Mouse (Mus musculus) T-helper 2 cell (primary cell): ENCODE results near the gene Ptprd.
"Not testable (repeated sequence)": the region's sequence is repeated elsewhere in the genome, so short reads cannot be mapped to it uniquely, and the experiment has no call there.

Experiments
- in situ Hi-C: fragments of 300-600 bp; cut with MboI, MseI; formaldehyde crosslinking; loops from one replicate; pipeline ENCODE4 v1.15.1; 2025; ENCODE audit warnings: high pct_unique_total_duplicates

Ptprd gene

GRCm38 (mm10) chr4:76449466-76450350, 1762.1 kb downstream of the Ptprd start:
- in situ Hi-C loops, result no loop called here

DNA sequence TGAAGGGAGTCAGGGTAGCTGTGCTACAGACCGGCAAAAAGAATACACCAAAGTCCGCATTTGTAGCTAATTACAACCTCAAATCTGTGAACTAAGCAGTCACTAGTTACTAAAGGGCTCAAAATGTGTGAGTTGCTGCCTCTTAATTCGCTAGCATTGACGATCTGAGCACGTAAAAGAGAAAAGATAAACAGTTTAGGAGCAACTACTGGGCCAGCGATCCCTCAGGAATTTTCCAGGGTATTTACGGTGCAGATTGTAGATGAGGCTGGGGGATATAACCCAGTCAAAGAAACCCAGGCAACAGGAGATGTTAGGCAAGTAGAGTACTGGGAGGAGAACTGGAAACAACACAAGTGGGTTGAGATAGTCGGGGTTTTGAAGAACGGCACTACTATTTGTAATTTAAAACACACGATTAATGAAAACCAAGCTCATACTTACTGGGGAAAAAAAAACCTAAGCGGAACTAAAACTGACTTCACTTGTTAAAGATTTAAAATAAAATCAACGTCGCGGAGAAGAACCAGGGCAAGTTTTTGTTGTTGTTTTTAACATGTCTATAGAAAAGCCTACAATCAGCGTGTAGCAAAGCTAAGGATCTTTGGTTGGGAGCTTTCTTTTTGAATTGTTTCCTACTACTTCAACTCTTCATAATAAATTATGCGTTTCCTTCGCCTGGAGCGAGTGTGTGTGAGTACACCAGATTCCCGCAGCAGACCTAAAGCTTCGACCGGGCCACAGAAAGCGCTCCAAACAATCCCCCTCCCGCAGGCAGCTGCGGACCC, 1762.9 kb downstream of the Ptprd start:
- in situ Hi-C loops, result no loop called here

GRCm38 (mm10) chr4:76447396-76447795, 1764.4 kb downstream of the Ptprd start:
- in situ Hi-C loops, result no loop called here

DNA sequence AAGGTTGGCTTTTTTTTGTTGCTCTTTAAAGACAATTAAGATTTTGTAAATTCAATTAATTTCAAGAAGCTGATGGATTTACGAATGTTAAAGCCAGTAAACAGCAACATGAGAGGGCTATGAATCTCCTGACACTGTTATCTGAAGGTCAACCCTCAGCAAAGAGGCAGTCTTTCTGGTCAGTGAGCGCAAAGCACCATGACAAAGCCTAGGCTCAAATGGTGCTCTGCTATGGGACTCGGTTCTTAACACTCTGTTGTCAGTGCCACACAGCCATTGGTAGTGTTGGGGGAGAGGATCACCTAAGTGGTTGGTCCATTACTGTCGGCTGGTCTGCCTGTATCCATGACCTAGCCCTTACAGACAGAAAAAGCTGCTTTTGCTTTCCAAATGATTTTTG, 1767.0 kb downstream of the Ptprd start:
- in situ Hi-C loops, result no loop called here

- in situ Hi-C loops, result no loop called here
These were observed 1768.2 kb downstream of the Ptprd start for GRCm38 (mm10) chr4:76443553-76443952.

DNA sequence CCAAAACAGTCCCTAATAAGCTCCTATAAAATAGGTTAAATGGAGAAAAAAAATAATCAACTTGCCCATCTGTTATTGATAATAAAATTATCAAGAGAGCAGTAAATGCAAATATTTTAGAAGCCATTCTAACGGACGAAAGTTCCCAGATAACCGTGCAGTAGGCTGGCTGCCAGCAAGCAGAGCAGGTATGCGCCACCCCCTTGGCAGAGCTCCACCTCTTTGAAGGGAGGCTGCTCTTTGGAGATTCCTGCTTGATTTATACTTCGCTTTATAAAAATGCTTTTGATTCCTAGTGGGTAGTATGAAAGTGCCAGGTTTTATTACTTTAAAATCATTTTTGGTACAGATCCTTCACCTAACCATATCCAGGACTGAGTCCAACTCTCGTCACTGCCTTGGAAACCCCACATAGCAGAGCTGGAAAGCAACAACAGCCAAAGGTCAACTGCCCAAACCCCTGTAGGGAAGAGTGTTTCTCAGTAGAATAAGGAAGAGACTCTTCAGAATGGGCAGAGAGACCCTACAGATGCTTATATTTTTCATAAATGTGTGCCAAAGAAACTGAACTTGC, 1770.9 kb downstream of the Ptprd start:
- in situ Hi-C loops, result no loop called here

GRCm38 (mm10) chr4:76438496-76439079, 1773.2 kb downstream of the Ptprd start:
- in situ Hi-C loops, result no loop called here

GRCm38 (mm10) chr4:76438068-76438467, 1773.7 kb downstream of the Ptprd start:
- in situ Hi-C loops, result no loop called here

- in situ Hi-C loops, result no loop called here
These were observed 1775.8 kb downstream of the Ptprd start for GRCm38 (mm10) chr4:76435920-76436319.

- in situ Hi-C loops, result no loop called here
These were observed 1782.0 kb downstream of the Ptprd start for GRCm38 (mm10) chr4:76429769-76430168.

GRCm38 (mm10) chr4:76427036-76427435, 1784.7 kb downstream of the Ptprd start:
- in situ Hi-C loops, result not testable (repeated sequence)

DNA sequence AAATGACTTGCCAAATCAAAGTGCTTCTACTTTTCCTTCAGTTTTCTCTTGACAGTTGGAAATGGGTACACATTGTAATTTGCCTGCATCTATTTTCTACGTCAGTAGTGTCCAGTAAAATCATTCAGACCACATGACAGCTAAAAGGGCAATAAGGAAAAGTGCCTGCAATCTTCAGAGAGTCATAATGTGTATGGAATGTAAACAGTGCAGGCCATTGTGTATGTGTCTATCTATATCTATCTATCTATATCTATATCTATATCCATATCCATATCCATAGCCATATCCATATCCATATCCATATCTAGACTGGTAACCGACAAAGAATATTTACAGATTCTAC, 1786.6 kb downstream of the Ptprd start:
- in situ Hi-C loops, result no loop called here

GRCm38 (mm10) chr4:76424324-76425229, 1787.2 kb downstream of the Ptprd start:
- in situ Hi-C loops, result no loop called here

GRCm38 (mm10) chr4:76422113-76422512, 1789.6 kb downstream of the Ptprd start:
- in situ Hi-C loops, result no loop called here

GRCm38 (mm10) chr4:76419641-76420040, 1792.1 kb downstream of the Ptprd start:
- in situ Hi-C loops, result no loop called here

GRCm38 (mm10) chr4:76417676-76418075, 1794.1 kb downstream of the Ptprd start:
- in situ Hi-C loops, result no loop called here

GRCm38 (mm10) chr4:76415624-76416023, 1796.1 kb downstream of the Ptprd start:
- in situ Hi-C loops, result no loop called here

- in situ Hi-C loops, result no loop called here
These were observed 1797.2 kb downstream of the Ptprd start for GRCm38 (mm10) chr4:76414591-76414990.

DNA sequence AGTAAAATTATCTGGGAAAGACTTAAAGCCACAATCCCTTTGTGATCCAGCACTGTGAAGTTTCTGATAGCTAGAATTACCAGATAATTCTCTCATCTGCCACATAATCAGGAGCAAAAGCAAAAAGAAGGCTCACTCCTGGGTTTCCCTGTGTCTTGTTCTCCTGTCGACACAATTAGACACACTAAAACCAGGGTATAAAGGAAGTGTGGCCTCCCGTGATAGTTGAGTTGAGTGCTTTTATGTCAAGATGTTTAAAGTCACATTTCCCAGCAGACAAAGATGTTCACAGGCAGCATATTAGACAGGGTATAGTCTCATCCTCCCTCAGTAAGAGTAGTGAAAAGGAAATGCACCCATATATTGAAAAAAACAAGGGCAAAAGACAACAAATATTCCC, 1801.7 kb downstream of the Ptprd start:
- in situ Hi-C loops, result no loop called here

DNA sequence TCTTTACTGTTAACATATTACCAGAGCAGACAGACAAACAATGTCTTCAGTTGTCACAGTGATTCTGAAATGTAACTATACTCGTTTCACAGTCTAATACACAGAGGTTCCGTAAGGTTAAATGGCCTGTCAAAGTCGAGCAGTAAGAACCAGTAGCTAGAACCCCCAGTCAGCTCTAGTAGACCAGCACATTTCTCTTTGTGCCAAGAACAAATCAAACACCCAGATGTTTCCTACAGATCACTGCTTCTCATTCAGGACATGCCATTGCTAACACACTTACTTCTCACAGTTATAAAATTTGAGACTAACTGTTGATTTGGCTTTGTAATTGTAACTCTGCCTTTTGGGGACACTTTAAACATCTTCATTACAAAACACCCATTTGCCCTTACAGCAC, 1802.6 kb downstream of the Ptprd start:
- in situ Hi-C loops, result no loop called here

DNA sequence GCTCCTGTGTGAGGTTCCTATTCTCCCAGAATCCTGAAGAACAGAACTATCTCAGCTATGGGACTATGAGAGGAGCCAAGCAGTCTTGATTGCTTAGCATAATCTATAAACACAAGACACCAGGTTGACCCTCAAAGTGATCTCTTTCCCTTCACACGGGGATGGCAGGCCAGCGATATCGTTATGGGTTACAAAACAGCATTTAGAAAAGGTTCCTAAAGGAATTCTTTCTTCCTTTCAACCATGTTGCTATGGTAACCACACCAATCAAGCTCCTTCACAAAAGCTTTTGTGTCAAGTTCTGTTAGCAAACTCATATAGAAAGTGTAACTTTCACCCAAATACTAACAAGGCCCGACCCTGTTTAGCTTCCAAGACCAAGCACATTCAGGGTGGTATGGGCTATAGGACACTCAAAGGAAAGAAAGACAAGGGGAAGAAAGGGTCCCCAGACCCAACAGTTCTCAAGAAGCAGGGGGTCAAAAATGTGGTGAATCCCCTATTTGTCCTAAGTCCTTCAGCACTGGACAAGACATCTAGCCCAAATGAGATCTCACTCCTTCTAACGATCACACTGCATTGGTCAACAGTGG, 1805.8 kb downstream of the Ptprd start:
- in situ Hi-C loops, result no loop called here
